Mouse (Mus musculus) MEL (cell line): Measurements from ENCODE around the gene Ccdc71l.

ENCODE experiments used
- GATA1 ChIP-seq: IDR thresholded peaks from 2 replicates; pipeline ENCODE4 v1.6.1; 2011; ENCODE audit warnings: low read depth, low read length, improper control_type of control experiment
- POLR2A ChIP-seq, 2 experiments: IDR thresholded peaks; 2 replicates each; pipeline ENCODE4 v1.6.1; 2011 to 2012; ENCODE audit warnings: low read length in 2 of 2, mild to moderate bottlenecking in 2 of 2, control low read depth in 1 of 2, improper control_type of control experiment in 1 of 2, low read depth in 1 of 2, moderate library complexity in 1 of 2; ENCODE audit not compliant: control insufficient read depth in 1 of 2, insufficient read depth in 1 of 2, poor library complexity in 1 of 2
- USF1 ChIP-seq: IDR thresholded peaks from 2 replicates; pipeline ENCODE4 v1.6.1; 2014; ENCODE audit warnings: low read depth, mild to moderate bottlenecking, inconsistent platforms, low read length, improper control_type of control experiment, moderate library complexity

DNA sequence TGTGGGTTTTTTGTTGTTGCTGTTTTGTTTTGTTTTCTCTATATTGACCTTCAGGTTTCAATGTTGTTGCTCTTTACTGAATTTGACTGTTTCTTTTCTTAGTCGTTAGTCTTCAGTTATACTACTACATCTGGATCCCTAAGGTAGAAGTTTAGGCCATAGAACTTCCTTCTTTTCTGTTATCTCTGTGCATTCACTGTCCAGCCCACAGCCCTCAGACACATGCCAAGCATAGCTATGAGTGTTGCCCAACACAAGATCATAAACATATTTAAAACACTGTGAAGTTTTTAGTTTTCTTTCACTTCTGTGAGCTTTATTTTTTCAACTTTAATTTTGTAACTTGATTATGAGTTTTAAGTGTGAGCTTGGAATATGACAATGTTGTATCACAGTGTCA lies 41.0 kb downstream of the Ccdc71l start:
- TF ChIP-seq POLR2A (IDR thresholded peaks at IDR 0.05; ENCODE audit: control insufficient read depth in 1 of 2, insufficient read depth in 1 of 2, low read depth in 1 of 2, low read length in 2 of 2, poor library complexity in 1 of 2) (no peak), GATA1 (peak; percentile 57), USF1 (no peak)
